Mouse (Mus musculus): ENCODE measurements around the gene Cldn6.

Cldn6 gene

DNA sequence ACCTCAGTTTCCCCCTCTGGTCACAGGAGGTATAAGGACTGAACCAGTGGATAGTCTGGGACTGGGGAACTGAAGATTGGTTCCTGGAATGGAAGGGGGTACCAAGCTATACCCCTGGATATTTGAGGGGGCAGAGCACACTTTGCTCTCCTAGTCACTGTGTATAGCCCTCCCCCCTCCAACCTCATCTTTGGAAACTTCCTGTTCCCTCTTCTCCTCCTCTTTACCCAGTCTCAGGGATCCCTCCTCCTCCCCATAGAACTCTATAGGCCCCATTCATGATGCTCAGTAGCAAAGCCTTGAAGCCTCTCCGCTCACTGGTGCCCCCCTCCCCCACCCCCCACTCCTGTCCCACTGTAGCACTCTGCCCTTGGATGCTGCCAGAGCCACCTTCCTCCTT is 40.4 kb downstream of the Cldn6 start:
- no peak for DNase-seq (ENCODE audit: low read depth, low spot score)

DNA sequence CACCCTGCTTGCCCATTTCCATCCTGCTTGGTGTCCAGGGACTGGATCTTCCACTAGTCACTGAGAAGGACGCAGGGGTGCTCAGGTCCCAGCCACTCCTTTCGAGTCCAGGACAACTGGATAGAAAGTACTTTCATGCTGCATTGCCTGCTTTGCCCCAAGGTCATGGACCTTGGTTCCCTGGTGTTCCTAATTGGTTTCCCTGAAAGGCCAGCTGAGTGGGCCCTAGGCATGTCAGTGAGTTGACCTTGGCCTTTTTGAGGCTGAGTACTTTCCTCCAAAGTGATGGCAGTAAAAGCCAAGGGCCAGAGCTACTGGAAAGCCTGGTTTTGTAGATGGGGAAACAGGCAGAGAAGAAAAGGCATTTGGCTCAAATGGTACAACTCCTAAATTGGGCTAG is 42.8 kb downstream of the Cldn6 start:
- DNase-seq (ENCODE audit: low read depth, low spot score), result no peak

DNA sequence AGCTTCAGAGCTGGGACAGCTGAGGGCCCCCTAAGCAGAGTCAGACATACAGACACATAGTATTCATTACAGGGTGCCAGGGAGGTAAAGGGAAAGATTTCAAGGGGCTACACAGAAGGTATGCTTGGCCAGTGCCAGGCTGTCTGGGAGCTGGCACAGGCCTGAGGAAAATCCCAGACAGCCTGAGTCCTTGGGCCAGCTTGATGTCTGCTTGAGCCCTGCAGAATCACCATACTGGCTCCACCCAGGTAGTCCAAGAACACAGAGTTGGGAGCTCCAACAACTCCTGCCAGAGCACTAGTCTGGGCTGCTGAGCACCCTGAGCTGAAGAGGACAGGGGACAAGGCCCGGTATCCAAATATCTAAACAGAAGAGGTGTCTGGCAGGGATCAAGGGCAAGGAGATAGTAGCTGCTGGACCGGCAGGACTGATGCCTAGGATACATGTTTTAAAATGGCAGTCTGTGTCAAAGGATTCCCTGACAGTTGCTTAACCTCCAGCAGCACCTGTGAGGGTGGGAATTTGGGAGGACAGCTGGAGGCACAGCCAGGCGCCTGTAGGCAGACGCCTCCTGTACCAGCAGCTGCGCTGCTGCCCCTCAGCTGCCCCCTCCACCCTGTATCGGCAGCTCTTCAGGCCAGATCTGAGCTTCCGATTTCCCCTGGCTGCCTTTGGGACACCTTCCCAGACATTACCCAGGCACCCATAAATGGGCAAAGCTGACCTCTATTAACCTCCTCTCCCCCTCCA is 43.5 kb downstream of the Cldn6 start, which contains the start of gene 1520401A03Rik:
TSS of gene 1520401A03Rik (minus strand) at position 408 of the 750 bp plus-strand sequence.
- no peak for DNase-seq (ENCODE audit: low read depth, low spot score)

DNA sequence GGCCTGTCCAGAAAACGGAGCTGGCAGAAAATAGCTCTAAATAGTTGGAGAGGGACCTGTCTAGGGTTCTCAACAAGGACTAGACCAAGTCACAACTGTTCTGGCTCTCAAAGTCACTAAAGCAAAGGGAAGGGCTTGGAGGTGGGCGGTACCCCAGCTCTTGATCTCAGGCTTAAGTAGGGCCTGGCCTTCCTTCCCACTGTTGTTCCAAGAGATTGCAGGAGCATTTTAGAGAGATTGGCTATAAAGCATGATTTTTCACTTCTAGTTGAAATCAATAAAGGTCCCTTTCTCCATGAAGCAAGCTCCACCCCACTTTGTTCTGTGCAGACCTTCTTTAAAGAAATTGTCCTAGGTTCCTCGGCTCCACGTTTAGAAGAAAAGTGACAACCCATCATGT is 46.4 kb downstream of the Cldn6 start:
- no peak for DNase-seq (ENCODE audit: low read depth, low spot score)

DNA sequence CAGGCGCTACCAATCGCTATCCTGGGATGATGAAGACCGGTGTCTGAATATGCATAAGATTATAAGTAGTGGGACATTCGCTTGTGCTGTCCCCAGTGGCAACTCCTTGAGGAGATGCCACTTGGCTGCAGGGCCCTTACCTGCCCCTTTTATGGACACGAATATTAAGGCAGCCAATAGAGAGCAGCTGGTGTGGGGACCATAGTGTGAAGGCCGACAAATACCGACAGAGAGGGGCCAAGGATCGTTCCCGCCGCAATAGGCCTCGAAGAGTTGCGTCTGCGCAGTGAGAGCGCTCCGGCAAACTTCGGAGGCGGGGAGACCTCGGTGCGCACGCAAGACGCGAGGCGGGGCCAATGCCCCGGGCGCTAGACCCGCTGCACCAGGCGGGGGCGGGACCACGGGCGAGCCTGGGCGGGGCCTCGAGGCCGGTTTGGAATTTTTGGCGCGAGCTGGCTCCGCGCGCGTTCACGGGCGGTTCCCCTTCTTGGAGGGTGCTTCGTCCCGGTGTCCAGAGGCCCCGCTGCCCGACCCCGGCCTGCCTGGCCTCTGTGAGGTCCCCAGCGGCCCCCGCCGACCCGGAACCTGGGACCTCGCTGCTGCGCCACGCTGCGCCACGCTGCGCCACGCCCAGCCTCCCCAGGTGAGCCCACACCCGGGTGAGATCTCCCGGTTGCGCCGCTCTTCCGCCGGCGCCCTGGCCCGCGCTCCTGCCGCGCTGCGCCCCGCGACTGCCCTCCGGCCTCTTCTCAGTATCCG is 47.1 kb downstream of the Cldn6 start, which contains the start of gene Pkmyt1:
TSS of gene Pkmyt1 (plus strand) at position 338 of the 759 bp plus-strand sequence.
- peak; percentile 97 for DNase-seq (ENCODE audit: low read depth, low spot score)

DNA sequence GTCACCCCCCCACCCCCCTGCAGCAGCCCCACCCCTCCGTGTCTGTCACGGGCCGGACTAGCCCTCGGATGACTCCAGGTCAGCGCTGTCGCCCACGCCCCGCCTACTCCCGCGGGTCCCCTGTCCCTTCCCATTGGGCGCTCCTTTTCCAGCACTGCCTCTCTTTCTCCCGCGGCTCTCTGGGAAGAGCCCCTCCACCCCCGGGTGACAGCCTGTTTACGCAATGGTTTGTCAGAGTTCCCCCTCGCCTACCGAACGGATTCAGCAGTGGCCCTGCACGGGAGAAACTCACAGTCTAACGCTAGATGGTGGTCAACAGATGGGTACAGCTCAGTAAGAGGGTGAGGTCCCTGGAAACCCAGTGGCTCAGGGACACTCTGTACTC is 47.7 kb downstream of the Cldn6 start:
- no peak for DNase-seq (ENCODE audit: low read depth, low spot score)

DNA sequence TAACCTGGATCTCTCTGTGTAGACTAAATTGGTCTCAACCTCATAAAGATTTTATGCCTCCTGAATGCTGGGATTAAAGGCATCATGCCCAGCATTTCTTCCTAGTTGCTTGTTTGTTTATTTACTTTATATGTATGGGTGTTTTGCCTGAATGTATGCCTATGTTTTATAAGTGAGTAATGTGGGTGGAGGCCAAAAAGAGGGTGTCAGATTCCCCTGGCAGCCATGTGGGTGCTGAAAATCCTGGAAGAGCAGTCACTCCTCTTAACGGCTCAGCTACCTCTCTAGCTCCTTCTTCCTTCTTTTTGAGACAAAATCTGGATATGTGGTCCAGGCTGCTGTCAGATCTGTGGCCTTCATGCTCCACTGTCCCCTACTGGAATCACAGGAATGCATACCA is 51.4 kb downstream of the Cldn6 start:
- DNase-seq (ENCODE audit: low read depth, low spot score), result no peak
